Mouse (Mus musculus) olfactory bulb, adult 2 months (tissue): Measurements from ENCODE around the gene Rbfox2.

ENCODE experiments used
- CTCF ChIP-seq: fragments of 200-500 bp; IDR thresholded peaks from 2 replicates; pipeline ENCODE4 v1.5.1; 2012; ENCODE audit warnings: low read depth, mild to moderate bottlenecking, low read length, moderate library complexity; ENCODE audit not compliant: insufficient read depth
- POLR2A ChIP-seq: fragments of 200-500 bp; IDR thresholded peaks from 2 replicates; pipeline ENCODE4 v1.6.1; 2012; ENCODE audit warnings: mild to moderate bottlenecking, low read depth, low read length, moderate library complexity; ENCODE audit not compliant: insufficient read depth

DNA sequence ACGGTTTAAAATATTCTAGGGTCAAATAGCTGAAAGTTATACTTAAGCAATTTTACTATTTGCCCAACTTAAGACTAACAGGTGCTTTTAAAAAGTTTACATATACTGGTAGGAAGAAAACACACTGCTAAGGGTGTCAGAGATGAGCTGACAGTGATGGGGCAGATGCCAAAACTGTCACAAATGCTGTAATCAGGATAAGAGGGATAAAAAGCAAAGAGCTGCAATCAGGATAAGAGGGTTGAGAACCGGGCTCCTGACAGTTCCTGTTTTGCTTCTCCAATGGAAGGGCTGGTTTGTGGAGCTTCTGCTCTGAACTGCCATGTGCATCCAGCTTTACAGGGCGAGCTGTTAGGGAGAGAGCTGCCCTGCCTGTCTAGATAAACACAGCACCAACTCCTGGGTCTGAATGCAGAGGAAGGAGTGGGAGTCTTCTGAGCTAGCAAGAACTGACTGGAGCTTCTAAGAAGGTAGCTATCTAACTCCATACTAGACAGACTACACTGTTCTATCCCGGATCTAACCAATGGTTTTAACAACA is 94.5 kb downstream of the Rbfox2 start:
- no peak for TF ChIP-seq POLR2A
- no peak for TF ChIP-seq CTCF
